Mouse (Mus musculus) thymus, postnatal 4 days (tissue): ENCODE measurements around the gene Gpr37l1.

ENCODE experiments used
- DNase-seq: peaks from one replicate; pipeline ENCODE4 v3.0.0; 2021

Gpr37l1 gene

DNA sequence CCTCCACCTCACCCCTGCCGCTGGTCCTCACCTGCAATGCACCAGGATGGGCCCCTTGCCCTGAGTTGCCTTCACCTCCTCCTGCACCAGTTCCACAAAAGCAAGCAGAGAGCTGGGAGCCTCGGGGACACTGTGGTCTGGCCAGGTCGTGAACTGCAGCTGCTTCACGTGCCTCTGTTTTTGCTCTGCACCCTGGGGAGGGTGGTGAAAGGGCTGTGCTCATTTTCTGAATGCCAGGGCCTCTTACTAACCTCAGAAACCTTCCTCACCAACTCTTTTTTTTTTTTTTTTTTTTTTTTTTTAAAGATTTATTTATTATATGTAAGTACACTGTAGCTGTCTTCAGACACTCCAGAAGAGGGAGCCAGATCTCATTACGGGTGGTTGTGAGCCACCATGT lies 56.2 kb downstream of the Gpr37l1 start:
- peak; percentile 47 for DNase-seq
